Mouse (Mus musculus): ENCODE results near the gene Gm20388. TPM values are rescaled to one million over a fixed set of nuclear protein-coding genes. Genes with fewer than 3 reads are reported as not detected.

Gene Gm20388
- polyA plus RNA-seq, 1 experiment from 2014 or later, result not detected

GRCm38 (mm10) chr8:122561199-122561598, 2650.6 kb downstream of the Gm20388 start:
- TF ChIP-seq EP300 (optimal IDR thresholded peaks at IDR 0.05), result no peak
- TF ChIP-seq CTCF (IDR thresholded peaks at IDR 0.05; ENCODE audit: low read depth), result no peak
- Histone ChIP-seq H3K9ac (ENCODE audit: low read length) (no peak overlapping the region), H3K36me3 (ENCODE audit: control insufficient read depth, insufficient read depth, low read length) (no peaks in the 10 kb centered on the region), H3K4me1 (replicated peaks; ENCODE audit: control insufficient read depth, insufficient read depth) (peaks cover 3% of the 10 kb centered on the region; the same call in 1 of the 2 replicates), H3K27ac (replicated peaks) (no peak overlapping the region), H3K4me3 (ENCODE audit: low read depth, low read length) (no peak overlapping the region), H3K4me2 (replicated peaks; ENCODE audit: low read depth) (no peak overlapping the region), H3K27me3 (ENCODE audit: control insufficient read depth, insufficient read depth, low read length) (no peaks in the 10 kb centered on the region), H3K9me3 (ENCODE audit: control insufficient read depth, low read length) (no peaks in the 10 kb centered on the region)
- no peak; the same call in 1 of the 2 replicates for ATAC-seq (ENCODE audit: low FRiP score, low TSS enrichment)
- WGBS, result 72% methylated on average over 5 of the region's 5 CpGs
- no peak for DNase-seq (ENCODE audit: low spot score)

- H3K9ac ChIP-seq (ENCODE audit: low read length), result no peak overlapping the region
- no peak overlapping the region for H3K4me2 ChIP-seq (replicated peaks; ENCODE audit: low read depth)
- no peak overlapping the region for H3K4me3 ChIP-seq (ENCODE audit: low read depth, low read length)
- TF ChIP-seq EP300 (optimal IDR thresholded peaks at IDR 0.05) (no peak), CTCF (IDR thresholded peaks at IDR 0.05; ENCODE audit: low read depth) (no peak)
- H3K36me3 ChIP-seq (ENCODE audit: control insufficient read depth, insufficient read depth, low read length), result no peaks in the 10 kb centered on the region
- no peaks in the 10 kb centered on the region for H3K9me3 ChIP-seq (ENCODE audit: control insufficient read depth, low read length)
- DNase-seq (ENCODE audit: low spot score) (no peak), ATAC-seq (ENCODE audit: low FRiP score, low TSS enrichment) (no peak)
- H3K4me1 ChIP-seq (replicated peaks; ENCODE audit: control insufficient read depth, insufficient read depth), result 0 out of 2 replicates have a peak, but pooled peaks cover 6% of the 10 kb centered on the region
- H3K27me3 ChIP-seq (ENCODE audit: control insufficient read depth, insufficient read depth, low read length), result no peaks in the 10 kb centered on the region
- whole genome bisulfite sequencing, result 74% methylated on average over 25 of the region's 25 CpGs
- no peak overlapping the region for H3K27ac ChIP-seq (replicated peaks)
Measured at GRCm38 (mm10) chr8:122564363-122565352, 2654.0 kb downstream of the Gm20388 start.

DNA sequence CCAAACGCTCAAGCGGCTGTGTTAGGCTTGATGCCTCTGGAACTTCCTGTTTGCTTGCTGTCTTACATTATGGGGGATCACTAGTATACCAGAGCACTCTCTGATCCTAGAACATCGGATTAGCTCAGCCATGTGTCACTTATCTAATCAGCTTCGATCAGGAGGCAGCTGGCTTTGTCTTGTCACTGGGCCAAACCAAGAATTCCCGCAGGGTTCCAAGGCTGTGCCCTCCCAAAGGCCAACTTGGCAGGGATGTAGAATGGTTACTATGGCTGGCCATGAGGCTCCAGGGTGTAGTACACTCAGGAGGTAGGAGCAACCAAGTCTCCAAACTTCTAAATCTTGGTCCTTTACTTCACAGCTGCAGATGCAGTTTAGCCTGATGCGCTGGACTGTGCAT, 2656.1 kb downstream of the Gm20388 start:
- Histone ChIP-seq H3K27me3 (ENCODE audit: control insufficient read depth, insufficient read depth, low read length) (no peaks in the 10 kb centered on the region), H3K9ac (ENCODE audit: low read length) (peak overlapping the region; percentile 83), H3K36me3 (ENCODE audit: control insufficient read depth, insufficient read depth, low read length) (peaks cover 6% of the 10 kb centered on the region), H3K27ac (replicated peaks) (peak overlapping the region; percentile 92), H3K4me1 (replicated peaks; ENCODE audit: control insufficient read depth, insufficient read depth) (0 out of 2 replicates have a peak, but pooled peaks cover 6% of the 10 kb centered on the region), H3K4me3 (ENCODE audit: low read depth, low read length) (peak overlapping the region; percentile 79; the same call in 1 of the 2 replicates), H3K9me3 (ENCODE audit: control insufficient read depth, low read length) (no peaks in the 10 kb centered on the region), H3K4me2 (replicated peaks; ENCODE audit: low read depth) (peak overlapping the region; percentile 97)
- 17% methylated on average over 6 of the region's 6 CpGs for WGBS
- ATAC-seq (ENCODE audit: low FRiP score, low TSS enrichment) (no peak), DNase-seq (ENCODE audit: low spot score) (no peak)
- TF ChIP-seq EP300 (optimal IDR thresholded peaks at IDR 0.05), result no peak
- TF ChIP-seq CTCF (IDR thresholded peaks at IDR 0.05; ENCODE audit: low read depth), result no peak

DNA sequence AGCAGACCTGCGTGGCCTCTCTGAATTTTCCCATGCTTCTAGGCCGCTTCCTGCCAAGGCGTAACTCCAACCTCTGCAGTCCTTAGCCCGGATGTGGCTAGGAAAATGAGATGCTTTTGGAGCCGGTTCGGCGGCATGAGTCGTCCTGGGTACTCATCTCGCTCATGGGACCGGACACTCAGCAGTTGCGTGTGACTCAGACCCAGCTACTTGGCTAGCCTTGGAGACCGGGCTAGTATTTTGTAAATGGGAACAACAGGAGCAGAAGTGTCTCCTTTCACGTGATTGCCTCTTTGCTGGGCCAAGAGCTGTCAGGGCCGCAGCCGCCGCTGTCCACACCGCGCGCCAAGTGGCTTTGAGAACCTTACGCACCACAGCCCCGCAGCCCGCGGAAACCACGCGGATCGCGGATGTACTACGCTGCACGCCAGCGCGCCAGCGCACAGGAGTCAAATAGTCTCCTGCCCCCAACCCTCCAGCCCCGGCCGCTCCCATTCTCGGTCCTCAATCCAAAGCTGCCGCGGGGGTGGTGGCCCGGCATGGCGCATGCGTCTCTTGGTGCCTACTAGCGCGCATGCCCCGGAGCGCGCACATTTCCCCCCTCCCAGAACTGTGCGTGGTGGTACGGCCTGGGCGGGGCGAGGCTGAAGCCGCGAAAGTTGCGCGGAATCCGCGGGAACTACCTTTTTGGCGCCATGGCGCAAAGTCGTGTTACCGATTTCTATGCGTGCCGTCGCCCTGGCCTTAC, 2656.9 kb downstream of the Gm20388 start, which contains the start of gene Cdt1:
TSS of gene Cdt1 (plus strand) at position 655 of the 748 bp plus-strand sequence.
- DNase-seq (ENCODE audit: low spot score) (peak; percentile 96), ATAC-seq (ENCODE audit: low FRiP score, low TSS enrichment) (peak; percentile 94)

GRCm38 (mm10) chr8:122568109-122568504, 2657.5 kb downstream of the Gm20388 start:
- no peak; the same call in 1 of the 2 replicates for ATAC-seq (ENCODE audit: low FRiP score, low TSS enrichment)

More for the DNA sequence above, 2656.9 kb downstream of the Gm20388 start, which contains the start of gene Cdt1:
- no peak for TF ChIP-seq EP300 (optimal IDR thresholded peaks at IDR 0.05)
- TF ChIP-seq CTCF (IDR thresholded peaks at IDR 0.05; ENCODE audit: low read depth), result no peak
- Histone ChIP-seq H3K4me1 (replicated peaks; ENCODE audit: control insufficient read depth, insufficient read depth) (0 out of 2 replicates have a peak, but pooled peaks cover 6% of the 10 kb centered on the region), H3K9ac (ENCODE audit: low read length) (peak within 1 kb of the TSS; percentile 83), H3K4me3 (ENCODE audit: low read depth, low read length) (peak within 1 kb of the TSS; percentile 79), H3K27me3 (ENCODE audit: control insufficient read depth, insufficient read depth, low read length) (no peaks in the 10 kb centered on the region), H3K9me3 (ENCODE audit: control insufficient read depth, low read length) (no peaks in the 10 kb centered on the region), H3K4me2 (replicated peaks; ENCODE audit: low read depth) (peak within 1 kb of the TSS; percentile 97), H3K36me3 (ENCODE audit: control insufficient read depth, insufficient read depth, low read length) (peaks cover 11% of the 10 kb centered on the region), H3K27ac (replicated peaks) (peak within 1 kb of the TSS; percentile 92)
- WGBS, result under 1% methylated on average over 62 of the region's 62 CpGs

More at GRCm38 (mm10) chr8:122568109-122568504, 2657.5 kb downstream of the Gm20388 start:
- Histone ChIP-seq H3K36me3 (ENCODE audit: control insufficient read depth, insufficient read depth, low read length) (peaks cover 11% of the 10 kb centered on the region), H3K4me1 (replicated peaks; ENCODE audit: control insufficient read depth, insufficient read depth) (0 out of 2 replicates have a peak, but pooled peaks cover 6% of the 10 kb centered on the region), H3K27me3 (ENCODE audit: control insufficient read depth, insufficient read depth, low read length) (no peaks in the 10 kb centered on the region), H3K9ac (ENCODE audit: low read length) (peak overlapping the region; percentile 83), H3K4me2 (replicated peaks; ENCODE audit: low read depth) (peak overlapping the region; percentile 97), H3K9me3 (ENCODE audit: control insufficient read depth, low read length) (no peaks in the 10 kb centered on the region), H3K4me3 (ENCODE audit: low read depth, low read length) (peak overlapping the region; percentile 79), H3K27ac (replicated peaks) (peak overlapping the region; percentile 92)
- WGBS, result under 1% methylated on average over 33 of the region's 34 CpGs
- TF ChIP-seq CTCF (IDR thresholded peaks at IDR 0.05; ENCODE audit: low read depth), result no peak
- DNase-seq (ENCODE audit: low spot score), result no peak
